Mouse (Mus musculus) layer of hippocampus, adult 2 months (tissue): Measurements from ENCODE around the gene Vmn2r61. TPM values are rescaled to one million over a fixed set of nuclear protein-coding genes. Genes with fewer than 3 reads are reported as not detected.

Experiments
- DNase-seq, 2 experiments: peaks; one replicate each; pipeline ENCODE4 v3.0.0; 2022; ENCODE audit warnings: low spot score in 2 of 2
- H3K27ac ChIP-seq: fragments of 200-600 bp; 2 replicates; pipeline ENCODE4 v1.8.1; 2022
- H3K4me3 ChIP-seq: fragments of 200-600 bp; 2 replicates; pipeline ENCODE4 v1.8.1; 2022; ENCODE audit warnings: mild to moderate bottlenecking
- CTCF ChIP-seq: fragments of 200-600 bp; conservative IDR thresholded peaks from 2 replicates; pipeline ENCODE4 v1.8.1; 2022; ENCODE audit warnings: antibody characterized with exemption, mild to moderate bottlenecking, moderate library complexity
- long read RNA-seq, 2 experiments: library from polyadenylated mRNA; stranded (forward); transcript quantifications; one replicate each; pipeline ENCODE4 v2.0.0; 2021; ENCODE audit warnings: borderline mapping rate in 2 of 2
- total RNA-seq, 2 experiments: library from RNA; stranded (reverse); gene quantifications; 2 replicates each; pipeline ENCODE4 v1.2.3; 2021

The Vmn2r61 gene
- not detected for total RNA-seq
- long read RNA-seq, experiment 1, result 0 reads
- long read RNA-seq, experiment 2, result 0 reads

- TF ChIP-seq CTCF, result no peak
- no peak for DNase-seq
- Histone ChIP-seq H3K27ac (no peak within 1 kb of the TSS), H3K4me3 (no peak within 1 kb of the TSS)
These were observed at the start of gene Vmn2r61 for GRCm38 (mm10) chr7:42259753-42260152. Gene Vmn2r61 (plus strand): TSS chr7:42260053.

Other genes starting within 250 kb of the Vmn2r61 start
- gene Vmn2r59, start 201.0 kb upstream of the Vmn2r61 start, total RNA-seq, result not detected
- gene Vmn2r60, start 152.3 kb upstream of the Vmn2r61 start, total RNA-seq, result under 1 TPM; 0.05 to 0.13 TPM
- gene 4933421I07Rik, start 188.1 kb downstream of the Vmn2r61 start, total RNA-seq, result not detected
- gene Zfp141, start 245.7 kb downstream of the Vmn2r61 start, total RNA-seq, result 10 to 100 TPM; 20.8 TPM